Mouse (Mus musculus) brain, adult 2 months (tissue): Measurements from ENCODE around the gene Taar5.

Experiments
- DNase-seq: peaks from one replicate; pipeline ENCODE4 v3.0.0; 2011; ENCODE audit warnings: low read depth, low spot score

Taar5 gene

DNA sequence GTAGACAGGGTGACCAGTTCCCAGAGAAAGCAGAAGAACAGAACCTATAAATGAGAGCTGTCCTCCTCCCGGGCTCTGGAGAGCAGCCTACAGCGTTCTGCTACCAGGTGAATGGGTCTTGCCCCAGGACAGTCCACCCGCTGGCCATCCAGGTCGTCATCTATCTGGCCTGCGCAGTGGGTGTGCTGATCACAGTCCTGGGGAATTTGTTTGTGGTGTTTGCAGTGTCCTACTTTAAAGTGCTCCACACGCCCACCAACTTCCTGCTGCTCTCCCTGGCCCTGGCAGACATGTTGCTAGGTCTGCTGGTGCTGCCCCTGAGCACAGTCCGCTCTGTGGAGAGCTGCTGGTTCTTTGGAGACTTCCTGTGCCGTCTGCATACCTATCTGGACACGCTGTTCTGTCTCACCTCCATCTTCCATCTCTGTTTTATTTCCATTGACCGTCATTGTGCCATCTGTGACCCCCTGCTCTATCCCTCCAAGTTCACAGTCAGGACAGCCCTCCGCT lies at the start of gene Taar5:
Gene Taar5, plus strand, starts transcription at position 51 of the 510 bp plus-strand sequence.
- DNase-seq, result no peak

DNA sequence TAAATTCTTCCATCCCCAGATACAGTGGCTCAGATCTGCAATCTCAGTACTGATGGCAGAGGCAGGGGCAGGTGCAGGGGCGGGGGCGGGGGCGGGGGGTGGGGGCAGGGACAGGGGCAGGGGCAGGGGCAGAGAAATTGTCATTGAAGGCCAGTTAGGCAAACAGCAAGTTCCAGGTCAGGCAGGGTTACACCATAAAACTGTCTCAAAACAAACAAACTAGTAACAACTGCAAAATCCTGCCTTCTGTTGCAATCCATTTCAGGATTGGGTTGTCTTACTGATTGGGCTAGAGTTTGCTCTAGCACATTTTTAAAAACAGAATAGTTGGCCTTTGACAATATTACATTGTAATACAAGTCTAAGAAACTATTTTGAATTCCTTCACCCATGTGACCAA lies 48.0 kb upstream of the Taar5 start:
- no peak for DNase-seq

DNA sequence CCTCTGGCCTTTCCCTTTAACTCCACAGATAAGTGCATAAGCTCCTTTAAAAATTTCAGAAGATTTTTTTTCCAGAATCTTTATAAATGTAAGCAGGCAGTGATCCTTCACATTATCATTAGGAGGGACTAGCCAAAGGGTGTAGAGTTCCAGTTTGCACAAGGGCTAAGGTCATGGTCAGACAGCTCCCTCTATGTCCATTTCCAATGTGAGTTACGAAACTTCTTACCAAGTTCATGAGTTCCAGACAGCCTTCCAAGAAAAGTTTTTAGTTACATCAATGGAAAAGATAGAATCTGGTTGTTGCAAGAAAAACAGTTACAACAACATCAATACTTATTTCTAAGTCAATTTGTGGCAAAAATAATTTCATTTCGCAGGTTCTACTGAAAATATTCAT lies 46.6 kb upstream of the Taar5 start:
- DNase-seq, result no peak

DNA sequence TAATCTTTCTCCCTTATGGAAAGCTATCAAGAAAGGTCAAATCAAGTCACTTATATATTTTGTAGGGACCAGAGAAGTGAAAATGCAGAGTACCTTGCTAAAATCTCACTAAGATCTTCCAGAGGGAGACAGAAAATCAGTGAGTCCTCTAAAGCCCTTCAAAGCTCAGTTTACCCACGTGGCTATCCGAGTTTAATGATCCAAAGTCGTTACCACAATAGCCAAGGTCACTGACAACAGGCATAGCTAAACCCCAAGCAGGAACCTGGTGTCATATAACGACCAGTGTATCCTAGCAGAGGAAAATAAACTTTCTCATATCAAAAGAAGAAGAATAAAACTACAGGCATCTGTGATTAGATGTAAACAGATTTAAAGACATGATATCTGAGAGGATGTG lies 32.9 kb upstream of the Taar5 start:
- DNase-seq, result no peak

DNA sequence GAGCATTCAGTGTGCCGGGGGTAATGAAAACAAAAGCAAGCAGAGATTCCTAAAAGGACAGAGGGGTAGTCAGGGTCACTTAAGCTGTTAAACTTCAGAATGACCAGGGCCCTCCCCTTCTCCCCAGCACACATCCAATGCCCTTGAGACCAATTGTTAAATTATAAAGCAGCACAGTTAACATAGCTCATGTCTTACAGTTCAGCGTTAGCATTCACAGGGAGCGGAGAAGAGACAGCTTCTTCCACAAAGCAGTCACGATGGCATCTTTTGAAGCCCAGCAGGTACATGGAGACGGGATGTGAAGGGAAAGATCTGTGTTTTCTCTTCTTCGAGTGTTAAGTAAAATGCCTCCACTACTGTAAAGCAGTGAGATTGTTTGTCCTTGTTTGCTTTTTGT lies 32.2 kb upstream of the Taar5 start, which contains the start of gene Taar2:
Gene Taar2, plus strand, starts transcription at position 261 of the 400 bp plus-strand sequence.
- peak; percentile 2 for DNase-seq

DNA sequence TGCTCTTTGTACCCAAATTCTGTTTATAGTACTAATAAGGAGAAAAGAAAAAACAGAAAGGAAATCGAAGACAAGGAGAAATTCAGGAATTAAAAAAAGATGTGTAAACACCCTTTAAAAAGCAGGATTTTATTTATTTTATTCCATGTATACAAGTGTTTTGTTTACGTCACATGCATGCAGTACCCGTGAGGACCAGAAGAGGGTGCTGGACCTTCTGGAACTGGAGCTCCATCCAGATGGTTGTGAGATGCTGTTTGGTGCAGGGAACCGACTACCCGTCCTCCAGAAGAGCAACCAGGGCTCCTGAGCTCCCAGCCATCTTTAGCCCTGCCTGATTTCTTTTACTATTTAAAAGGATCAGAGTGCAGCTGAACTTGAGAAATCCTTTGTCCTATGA lies 28.0 kb upstream of the Taar5 start:
- no peak for DNase-seq

DNA sequence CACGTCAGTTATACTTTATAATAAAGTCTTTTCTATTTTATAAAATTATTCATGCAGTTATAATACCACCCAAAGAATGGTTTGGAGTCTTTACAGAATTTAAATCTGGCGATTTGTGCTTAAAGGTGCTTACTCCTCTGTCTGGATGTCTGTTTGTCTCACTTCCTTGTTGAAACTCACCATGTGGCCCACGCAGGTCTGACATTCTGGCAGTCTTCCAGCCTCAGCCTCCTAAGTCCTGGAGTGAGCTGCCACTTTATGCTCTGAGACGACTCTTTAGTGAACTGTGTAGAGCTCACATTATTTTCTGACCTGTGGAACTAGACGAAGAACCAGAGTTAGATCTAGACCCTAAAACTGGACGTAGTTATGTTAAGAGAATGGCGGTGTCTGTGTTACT lies 22.5 kb upstream of the Taar5 start:
- DNase-seq, result peak; percentile 27

DNA sequence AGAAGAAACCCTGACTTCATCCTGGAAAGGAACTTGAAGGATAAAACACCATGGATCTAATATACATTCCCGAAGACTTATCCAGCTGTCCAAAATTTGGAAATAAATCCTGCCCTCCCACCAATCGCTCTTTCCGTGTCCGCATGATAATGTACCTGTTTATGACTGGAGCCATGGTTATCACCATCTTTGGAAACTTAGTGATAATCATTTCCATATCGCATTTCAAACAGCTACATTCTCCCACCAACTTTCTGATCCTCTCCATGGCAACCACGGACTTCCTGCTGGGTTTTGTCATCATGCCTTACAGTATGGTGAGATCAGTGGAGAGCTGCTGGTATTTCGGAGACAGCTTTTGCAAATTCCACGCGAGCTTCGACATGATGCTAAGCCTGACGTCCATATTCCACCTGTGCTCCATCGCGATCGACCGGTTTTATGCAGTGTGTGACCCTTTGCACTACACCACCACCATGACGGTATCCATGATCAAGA lies 20.9 kb upstream of the Taar5 start, which contains the start of gene Taar3:
Gene Taar3, plus strand, starts transcription at position 51 of the 498 bp plus-strand sequence.
- peak; percentile 45 for DNase-seq

DNA sequence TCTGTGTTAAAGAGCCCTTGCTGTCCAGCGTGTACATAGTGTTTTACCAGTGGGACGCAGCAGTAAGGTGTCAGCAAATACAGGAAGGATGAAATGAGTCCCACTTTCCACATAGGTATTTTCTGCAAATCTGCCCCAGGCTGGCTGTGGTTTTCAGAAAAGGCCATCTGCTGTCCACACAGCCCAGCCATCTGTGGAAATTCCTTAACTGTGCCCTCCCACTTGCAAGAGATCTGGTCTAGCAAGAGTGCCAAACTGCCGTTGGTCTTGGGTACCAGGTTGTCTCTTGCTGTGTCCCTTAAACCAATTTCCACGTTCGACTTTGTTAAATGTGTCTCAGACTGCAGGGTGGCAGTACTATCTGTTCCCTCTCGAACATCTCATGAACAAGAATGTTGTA lies 18.8 kb upstream of the Taar5 start:
- DNase-seq, result peak; percentile 92

DNA sequence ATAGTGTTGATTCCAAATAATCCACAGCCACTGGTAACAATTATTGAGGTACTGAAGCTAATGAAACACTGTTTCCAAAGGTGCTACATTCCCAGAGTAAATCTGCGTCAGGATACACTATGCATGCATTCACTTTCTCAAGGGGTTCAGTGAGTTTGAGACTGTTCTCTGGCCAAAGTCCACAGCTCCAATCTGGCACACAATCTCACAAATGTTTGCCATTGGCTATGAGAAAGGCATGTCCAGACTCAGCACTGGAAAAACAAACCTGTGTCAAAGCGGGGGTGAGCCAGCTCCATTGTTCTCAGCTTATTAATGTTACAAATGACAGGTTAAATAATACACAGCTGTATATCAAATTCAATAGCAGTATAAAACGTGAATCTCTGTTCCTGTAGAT lies 11.4 kb upstream of the Taar5 start:
- no peak for DNase-seq

DNA sequence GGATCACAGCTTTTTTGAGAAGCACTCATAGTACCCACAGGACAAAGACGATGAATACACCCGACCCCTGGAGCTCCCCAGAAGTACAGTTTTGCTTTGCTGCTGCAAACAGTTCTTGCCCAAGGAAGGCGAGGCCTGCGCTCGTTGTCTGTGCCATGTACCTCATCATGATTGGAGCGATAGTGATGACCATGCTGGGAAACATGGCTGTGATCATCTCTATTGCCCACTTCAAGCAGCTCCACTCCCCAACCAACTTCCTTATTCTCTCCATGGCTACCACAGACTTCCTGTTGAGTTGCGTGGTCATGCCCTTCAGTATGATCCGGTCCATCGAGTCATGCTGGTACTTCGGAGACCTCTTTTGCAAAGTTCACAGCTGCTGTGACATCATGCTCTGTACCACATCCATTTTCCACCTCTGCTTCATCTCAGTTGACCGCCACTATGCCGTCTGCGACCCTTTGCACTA lies 10.0 kb upstream of the Taar5 start, which contains the start of gene Taar4:
Gene Taar4, plus strand, starts transcription at position 51 of the 472 bp plus-strand sequence.
- DNase-seq, result no peak

DNA sequence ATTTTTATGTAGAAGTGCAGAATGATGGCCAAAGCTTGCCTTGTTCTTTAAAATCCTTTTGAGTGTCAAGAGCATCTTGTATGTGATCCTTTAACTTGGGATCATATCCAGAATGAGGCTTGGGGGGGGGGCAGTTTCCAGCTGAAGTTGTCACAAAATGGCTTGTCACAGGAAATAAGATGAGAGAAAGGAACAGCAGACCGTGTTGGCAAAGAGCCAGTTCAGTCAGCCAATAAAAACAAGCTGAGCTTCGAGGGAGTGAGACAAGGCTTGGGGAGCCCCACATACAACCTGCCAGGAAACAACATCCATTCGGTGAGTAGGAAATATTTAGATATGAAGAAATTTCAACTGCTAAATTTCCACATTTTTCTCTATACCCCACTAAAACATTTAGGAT lies 7.1 kb upstream of the Taar5 start:
- no peak for DNase-seq

DNA sequence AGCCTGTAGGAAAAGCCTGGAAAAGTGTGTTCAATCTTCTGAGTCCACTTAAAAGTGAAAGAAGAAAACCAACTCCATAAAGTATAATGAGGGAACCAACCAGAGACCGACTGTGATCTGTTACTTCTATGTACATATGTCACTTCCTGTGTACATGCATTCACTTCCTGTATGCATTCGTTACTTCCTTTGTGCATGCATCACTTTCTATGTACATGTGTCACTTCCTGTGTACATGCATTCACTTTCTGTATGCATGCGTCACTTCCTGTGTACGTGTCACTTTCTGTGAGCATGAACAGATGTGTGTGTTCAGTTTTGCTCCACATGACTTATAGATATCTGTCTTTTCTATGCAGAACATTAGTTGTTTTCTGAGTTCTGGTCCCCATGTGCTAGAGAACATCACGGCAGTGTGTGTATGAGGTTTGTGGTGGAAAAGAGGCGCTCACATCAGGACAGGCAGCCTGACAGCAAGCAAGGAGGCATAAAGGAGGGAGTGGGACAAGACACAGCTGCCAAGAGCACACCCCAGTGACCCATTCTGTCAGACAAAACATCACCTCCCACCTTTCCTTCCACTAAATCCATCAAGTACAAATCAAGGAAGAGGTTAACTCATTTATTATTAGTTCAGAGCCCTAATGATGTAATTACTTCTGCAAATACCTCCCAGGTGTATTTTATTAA lies 5.4 kb upstream of the Taar5 start:
- no peak for DNase-seq

DNA sequence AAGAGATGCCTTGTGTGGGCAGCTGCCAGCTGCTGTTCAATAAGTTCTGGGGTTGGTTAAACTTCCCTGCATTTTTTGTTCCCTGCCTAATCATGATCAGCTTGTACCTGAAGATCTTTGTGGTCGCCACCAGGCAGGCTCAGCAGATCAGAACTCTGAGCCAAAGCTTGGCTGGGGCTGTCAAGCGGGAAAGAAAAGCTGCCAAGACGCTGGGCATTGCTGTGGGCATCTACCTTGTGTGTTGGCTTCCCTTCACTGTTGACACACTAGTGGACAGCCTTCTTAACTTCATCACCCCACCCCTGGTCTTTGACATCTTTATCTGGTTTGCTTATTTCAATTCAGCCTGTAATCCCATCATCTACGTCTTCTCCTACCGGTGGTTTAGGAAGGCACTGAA lies 750 bp downstream of the Taar5 start:
- peak; percentile 12 for DNase-seq

DNA sequence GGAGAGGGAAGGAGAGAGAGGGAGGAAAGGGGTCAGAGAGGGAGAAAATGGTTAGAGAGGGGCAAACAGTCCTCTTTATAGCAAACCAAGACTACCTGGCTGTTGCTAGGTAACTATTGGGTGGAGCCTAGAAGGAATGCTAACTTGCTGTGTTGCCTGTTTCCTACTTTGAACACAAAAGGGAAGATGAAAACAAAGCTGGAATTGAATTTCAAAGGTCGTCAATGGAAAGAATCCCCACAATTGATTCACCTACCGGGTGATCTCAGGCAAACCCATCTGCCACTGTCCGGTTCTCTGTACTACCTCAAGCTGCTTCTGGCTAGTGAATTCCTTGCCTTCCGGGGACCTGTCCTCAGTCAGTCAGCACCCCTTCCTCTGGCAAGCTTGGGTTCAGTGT lies 7.5 kb downstream of the Taar5 start:
- DNase-seq, result no peak

DNA sequence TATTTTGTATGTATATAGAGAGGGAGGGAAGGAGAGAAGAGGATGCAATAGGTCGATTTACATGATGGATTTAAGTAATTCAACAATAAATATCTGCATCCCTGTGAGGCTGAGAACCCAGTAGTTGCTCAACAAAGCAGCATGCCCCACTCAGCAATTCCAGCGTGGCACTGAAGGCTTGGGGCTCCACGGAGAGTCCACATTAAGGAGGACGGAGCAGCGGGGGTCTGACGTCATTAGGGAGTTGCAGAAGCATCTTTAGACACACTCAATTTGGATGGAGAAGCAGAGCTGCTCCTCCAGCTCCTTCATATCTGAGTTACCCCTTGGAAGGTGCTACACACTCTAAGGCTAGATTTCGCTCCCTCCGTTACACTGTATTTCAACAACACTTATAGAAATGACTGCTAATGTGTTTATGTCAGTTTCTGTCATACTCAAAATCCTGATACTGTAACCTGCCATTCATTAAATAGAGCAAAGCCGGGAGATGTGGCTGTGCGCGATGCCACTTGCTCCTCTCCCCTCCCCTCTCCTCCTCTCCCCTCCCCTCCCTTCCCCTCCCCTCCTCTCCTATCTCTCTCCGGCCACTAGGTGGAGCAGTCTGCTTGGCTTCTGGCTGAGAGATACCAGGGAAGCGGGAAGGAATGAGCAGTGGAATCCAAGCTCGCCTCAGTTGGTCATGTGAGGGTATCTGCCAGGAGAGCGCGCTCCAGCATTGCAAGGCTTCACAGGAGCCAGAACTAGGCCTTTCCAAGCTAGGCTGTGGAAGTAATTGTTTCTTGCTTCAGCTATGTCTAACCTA lies 8.6 kb downstream of the Taar5 start:
- DNase-seq, result peak; percentile 88

DNA sequence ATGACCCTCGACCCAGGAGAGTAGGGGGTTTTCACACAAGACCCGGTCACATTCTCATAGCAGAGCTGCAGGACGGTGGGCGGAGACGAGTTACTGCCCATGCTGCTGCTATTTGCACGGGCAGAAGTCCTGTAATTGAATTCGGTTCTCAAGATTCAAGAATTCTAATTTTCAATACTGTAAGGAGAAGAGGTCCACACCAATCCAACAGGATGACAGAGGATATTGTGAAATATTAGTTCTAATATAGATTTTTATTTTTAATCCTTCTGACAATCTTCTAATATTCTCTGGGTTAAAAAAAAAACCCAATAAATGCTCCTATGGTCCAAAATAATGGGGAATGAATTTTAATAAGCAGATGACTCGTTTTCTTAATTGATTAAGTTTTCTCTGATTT lies 15.0 kb downstream of the Taar5 start, which contains the start of gene Taar6:
Gene Taar6, minus strand, starts transcription at position 101 of the 400 bp plus-strand sequence.
- DNase-seq, result no peak

DNA sequence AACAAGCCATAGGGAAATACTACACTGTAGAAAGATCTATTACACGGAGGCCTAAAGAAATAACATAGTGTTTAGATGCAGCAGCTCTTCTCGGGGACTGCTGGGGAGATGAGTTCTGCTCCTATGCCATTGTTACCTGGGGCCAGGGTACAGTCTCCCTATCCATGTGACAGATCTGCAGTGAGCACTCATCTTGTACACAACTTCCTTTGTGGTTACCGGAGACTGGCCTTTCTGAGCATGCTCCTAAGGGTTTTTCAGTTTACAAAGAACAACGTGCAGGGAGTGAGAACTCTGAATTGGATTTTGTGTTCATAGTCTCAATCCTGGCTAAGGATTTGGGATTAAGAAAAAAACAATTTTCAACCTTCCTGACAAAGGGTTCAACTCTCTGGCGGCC lies 15.9 kb downstream of the Taar5 start:
- DNase-seq, result no peak

DNA sequence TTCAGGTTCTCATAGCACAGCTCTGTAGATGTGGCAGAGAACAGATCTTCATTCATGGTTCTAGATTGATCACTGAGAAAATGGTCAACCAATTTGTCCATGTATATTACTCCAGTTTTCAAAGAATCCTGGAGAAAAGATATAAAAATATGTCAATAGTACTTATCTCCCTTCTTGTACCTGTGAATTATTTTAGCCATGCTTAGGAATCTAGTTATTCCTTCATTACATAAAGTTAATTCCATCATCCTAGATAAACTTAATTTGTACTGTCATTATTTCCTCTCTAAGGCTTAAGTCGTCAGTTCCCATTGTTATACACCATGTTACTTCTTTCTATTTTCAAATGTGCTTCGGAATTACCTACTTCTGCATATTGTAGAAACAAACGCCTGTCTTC lies 22.9 kb downstream of the Taar5 start, which contains the start of gene Taar7a:
Gene Taar7a, minus strand, starts transcription at position 101 of the 400 bp plus-strand sequence.
- DNase-seq, result no peak

DNA sequence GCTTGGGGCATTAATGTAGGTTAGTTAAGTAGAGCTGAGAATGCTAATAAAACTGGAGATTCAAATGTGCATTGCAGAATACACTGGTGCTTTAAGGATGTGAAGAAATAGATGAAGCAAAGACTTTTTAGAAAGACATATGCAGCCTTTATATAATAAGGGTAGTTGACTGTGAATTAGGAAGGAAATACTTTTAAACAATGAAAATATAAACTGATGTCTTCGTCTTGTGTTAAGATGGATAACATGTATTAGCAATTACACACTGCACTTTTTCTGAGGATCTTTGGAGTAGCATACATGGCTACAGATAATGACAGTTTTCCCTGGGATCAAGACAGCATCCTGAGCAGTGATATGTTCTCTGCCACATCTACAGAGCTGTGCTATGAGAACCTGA lies 29.1 kb downstream of the Taar5 start, which contains the start of gene Taar7b:
Gene Taar7b, plus strand, starts transcription at position 301 of the 400 bp plus-strand sequence.
- DNase-seq, result no peak

DNA sequence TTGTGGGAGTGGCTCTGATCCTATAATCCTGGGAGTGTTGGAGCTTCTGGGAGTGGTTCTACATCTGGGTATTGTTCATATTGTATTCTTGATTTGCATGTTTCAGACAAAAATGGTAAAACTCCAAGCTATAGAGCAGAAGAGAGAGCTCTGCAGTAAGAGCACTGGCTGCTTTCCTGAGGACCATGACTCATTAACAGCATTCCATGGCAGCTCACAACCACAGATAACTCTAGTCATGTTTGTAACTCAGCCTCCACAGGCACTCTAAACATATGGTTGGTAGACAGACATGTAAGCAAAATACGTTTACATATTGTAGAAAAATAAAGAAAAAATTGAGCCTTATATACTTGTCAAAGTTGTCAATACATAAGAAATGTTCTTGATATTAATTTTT lies 35.9 kb downstream of the Taar5 start:
- peak; percentile 15 for DNase-seq

DNA sequence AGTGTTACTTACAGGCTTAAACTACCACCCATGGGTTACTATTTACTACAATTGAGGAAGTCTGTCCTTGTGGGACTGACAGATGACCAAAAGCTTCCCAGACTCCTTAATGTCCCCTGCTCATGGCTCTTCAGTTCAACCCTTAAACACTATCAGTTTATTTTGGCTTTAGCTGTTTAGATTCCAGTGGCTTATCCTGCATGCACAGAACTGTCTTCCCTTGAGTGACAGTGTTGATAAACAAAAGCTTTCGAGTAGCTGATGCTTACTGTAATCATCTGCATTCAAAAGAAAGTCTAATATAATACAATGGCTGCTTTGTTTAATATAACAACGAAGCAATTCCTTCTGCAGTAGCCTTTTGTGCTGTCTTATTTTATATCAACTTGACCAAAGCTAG lies 36.5 kb downstream of the Taar5 start:
- no peak for DNase-seq
